In the genomic region with DNA sequence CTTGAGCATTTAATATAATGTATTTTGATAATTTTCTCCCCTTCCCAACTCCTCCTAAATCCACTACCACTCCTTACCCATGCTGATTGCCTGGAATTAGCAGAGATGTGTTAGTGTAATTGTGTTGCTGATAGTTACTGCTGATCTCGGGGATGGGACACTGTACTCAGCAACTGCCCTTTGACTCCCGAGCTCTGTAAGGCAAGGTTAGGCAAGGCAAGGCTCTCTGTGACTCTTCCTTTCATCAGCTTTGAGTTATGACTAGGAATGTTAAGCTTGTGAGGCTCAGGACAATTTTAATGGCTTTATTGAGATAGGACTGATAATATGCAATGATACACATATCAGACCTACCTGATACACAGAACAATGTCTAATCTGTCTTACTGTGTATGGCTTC, we compare ENCODE assay signal across 33 mouse cellular contexts.
"Had no signal": no experiment of that assay in that cellular context is flagged by ENCODE, and none has a peak within 500 bp of the region (broad histone marks: within the 10 kb centered on the region; RNA-seq: fewer than 3 reads in every experiment).

No protein-coding gene starts in this region.

- H3K9me3 ChIP-seq: heart, embryonic 10.5 days; heart, embryonic 12.5 days; heart, embryonic 13.5 days; heart, embryonic 15.5 days; hindbrain, embryonic 10.5 days; hindbrain, embryonic 12.5 days; hindbrain, embryonic 13.5 days; hindbrain, embryonic 15.5 days; kidney, embryonic 15.5 days had no signal

- H3K9ac ChIP-seq: heart, embryonic 12.5 days; heart, embryonic 13.5 days; heart, embryonic 15.5 days; hindbrain, embryonic 12.5 days; hindbrain, embryonic 13.5 days; hindbrain, embryonic 14.5 days; hindbrain, embryonic 15.5 days; kidney, embryonic 15.5 days had no signal

- DNase-seq: heart, postnatal 10 days; heart, postnatal 14 days; heart, postnatal 36 days; heart, postnatal 4 days; kidney, adult 11 months; kidney, adult 18-20 months; kidney, adult 2 months; kidney, adult 8-10 months; kidney, adult 9 months; kidney, postnatal 10 days; kidney, postnatal 14 days; kidney, postnatal 25 days; kidney, postnatal 36 days; kidney, postnatal 4 days; layer of hippocampus, adult 9-11 months; layer of hippocampus, postnatal 36 days had no signal

- H3K27me3 ChIP-seq: heart, embryonic 12.5 days; heart, embryonic 13.5 days; heart, embryonic 15.5 days; hindbrain, embryonic 12.5 days; hindbrain, embryonic 13.5 days; hindbrain, embryonic 15.5 days; kidney, embryonic 15.5 days had no signal

- H3K4me3 ChIP-seq: heart, embryonic 10.5 days; heart, embryonic 12.5 days; heart, embryonic 13.5 days; heart, embryonic 15.5 days; hindbrain, embryonic 10.5 days; hindbrain, embryonic 12.5 days; hindbrain, embryonic 13.5 days; hindbrain, embryonic 15.5 days; kidney, embryonic 15.5 days; layer of hippocampus, adult 2 months; left cerebral cortex, adult 2 months had no signal

- H3K4me1 ChIP-seq: heart, embryonic 15.5 days; hindbrain, embryonic 10.5 days; hindbrain, embryonic 12.5 days; hindbrain, embryonic 13.5 days; hindbrain, embryonic 15.5 days had no signal

- ATAC-seq: hindbrain, embryonic 16.5 days; hindbrain, postnatal 0 days; inflammation-experienced regulatory T-cells, adult 6 months had no signal

- H3K4me2 ChIP-seq: heart, embryonic 11.5 days; heart, embryonic 12.5 days; heart, embryonic 13.5 days; heart, embryonic 15.5 days; hindbrain, embryonic 12.5 days; hindbrain, embryonic 13.5 days; hindbrain, embryonic 14.5 days; hindbrain, embryonic 15.5 days; kidney, embryonic 15.5 days had no signal

- H3K27ac ChIP-seq: heart, embryonic 10.5 days; heart, embryonic 13.5 days; heart, embryonic 15.5 days; hindbrain, embryonic 10.5 days; hindbrain, embryonic 12.5 days; hindbrain, embryonic 13.5 days; hindbrain, embryonic 14.5 days; hindbrain, embryonic 15.5 days; hindbrain, postnatal 0 days; kidney, embryonic 15.5 days; kidney, postnatal 0 days; layer of hippocampus, adult 2 months; left cerebral cortex, adult 2 months had no signal
